Mouse (Mus musculus) B cell, adult 2 months (primary cell): ENCODE data around the gene Hnrnph1.

Experiments used
- DNase-seq, 2 experiments: peaks; one replicate each; pipeline ENCODE4 v3.0.0; 2022

Gene Hnrnph1

DNA sequence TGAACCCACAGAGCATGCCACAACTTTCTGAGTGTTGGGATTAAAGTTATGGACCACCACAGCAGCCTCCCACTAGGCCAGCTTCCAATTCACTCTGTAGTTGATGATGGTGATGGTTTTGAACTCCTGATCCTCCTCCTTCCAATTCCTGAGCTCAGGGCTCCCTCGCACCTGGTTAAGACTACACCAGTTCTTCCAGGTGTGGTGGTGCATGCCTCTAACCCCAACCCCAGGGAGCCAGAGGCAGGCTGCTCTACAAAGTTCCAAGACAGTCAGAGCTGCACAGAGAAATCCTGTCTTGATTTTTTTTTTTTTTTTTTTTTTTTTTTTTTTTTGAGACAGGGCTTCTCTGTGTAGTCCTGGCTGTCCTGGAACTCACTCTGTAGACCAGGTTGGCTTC lies 3.2 kb upstream of the Hnrnph1 start:
- DNase-seq, result no peak

- DNase-seq, result no peak
Measured at GRCm38 (mm10) chr11:50374286-50375015, 2.3 kb upstream of the Hnrnph1 start.

- no peak for DNase-seq
Measured at GRCm38 (mm10) chr11:50375421-50375820, 1.4 kb upstream of the Hnrnph1 start.

GRCm38 (mm10) chr11:50376156-50376790 lies 517 bp upstream of the Hnrnph1 start:
- DNase-seq, result no peak

GRCm38 (mm10) chr11:50377892-50378684 lies 1.3 kb downstream of the Hnrnph1 start:
- peak; percentile 93 to 94 for DNase-seq

- DNase-seq, result no peak
Measured at GRCm38 (mm10) chr11:50379023-50379752, 2.4 kb downstream of the Hnrnph1 start.

DNA sequence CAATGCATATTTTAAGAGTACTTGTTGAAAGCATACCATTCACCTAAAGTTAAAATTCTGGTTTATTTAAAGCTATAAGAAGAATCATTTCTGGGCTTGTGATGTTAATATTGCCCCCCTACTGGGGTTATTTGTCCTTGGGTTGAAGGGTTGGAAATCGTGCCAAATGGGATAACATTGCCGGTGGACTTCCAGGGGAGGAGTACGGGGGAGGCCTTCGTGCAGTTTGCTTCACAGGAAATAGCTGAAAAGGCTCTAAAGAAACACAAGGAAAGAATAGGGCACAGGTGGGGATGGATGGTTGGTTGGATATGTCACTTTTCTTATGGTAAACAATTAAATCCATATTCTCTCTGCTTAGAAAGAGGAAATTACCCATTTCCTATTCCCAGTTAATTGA lies 4.5 kb downstream of the Hnrnph1 start:
- no peak for DNase-seq

DNA sequence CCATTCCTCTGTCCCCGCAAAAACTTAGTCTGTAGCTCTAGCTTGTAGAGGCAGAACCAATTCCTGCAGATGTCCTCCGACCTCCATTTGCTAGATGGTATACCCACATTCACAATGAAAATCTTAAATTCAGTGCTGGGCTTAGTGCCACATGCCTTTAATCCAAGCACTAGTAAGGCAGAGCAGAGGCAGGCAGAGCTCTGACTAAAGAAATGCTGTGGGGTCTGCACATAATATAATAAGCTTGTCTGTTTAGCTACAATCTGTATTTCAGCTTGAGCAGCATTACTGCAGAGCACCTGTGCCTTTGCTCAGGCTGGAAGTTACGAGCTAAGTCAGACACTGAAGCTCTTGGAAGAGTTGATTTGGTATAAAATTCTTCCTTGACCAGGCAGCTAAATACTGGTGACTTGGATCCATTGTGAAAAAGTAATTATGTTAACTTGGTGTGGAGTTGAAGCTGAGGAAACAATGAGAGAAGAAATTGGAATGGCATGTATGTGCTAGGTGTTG lies 10.4 kb downstream of the Hnrnph1 start:
- DNase-seq, result no peak

GRCm38 (mm10) chr11:50387697-50388096 lies 10.9 kb downstream of the Hnrnph1 start:
- no peak for DNase-seq

GRCm38 (mm10) chr11:50388217-50388929 lies 11.6 kb downstream of the Hnrnph1 start:
- DNase-seq, result no peak

GRCm38 (mm10) chr11:50389011-50389410 lies 12.2 kb downstream of the Hnrnph1 start:
- no peak for DNase-seq

GRCm38 (mm10) chr11:50389616-50390015 lies 12.8 kb downstream of the Hnrnph1 start:
- DNase-seq, result no peak

DNA sequence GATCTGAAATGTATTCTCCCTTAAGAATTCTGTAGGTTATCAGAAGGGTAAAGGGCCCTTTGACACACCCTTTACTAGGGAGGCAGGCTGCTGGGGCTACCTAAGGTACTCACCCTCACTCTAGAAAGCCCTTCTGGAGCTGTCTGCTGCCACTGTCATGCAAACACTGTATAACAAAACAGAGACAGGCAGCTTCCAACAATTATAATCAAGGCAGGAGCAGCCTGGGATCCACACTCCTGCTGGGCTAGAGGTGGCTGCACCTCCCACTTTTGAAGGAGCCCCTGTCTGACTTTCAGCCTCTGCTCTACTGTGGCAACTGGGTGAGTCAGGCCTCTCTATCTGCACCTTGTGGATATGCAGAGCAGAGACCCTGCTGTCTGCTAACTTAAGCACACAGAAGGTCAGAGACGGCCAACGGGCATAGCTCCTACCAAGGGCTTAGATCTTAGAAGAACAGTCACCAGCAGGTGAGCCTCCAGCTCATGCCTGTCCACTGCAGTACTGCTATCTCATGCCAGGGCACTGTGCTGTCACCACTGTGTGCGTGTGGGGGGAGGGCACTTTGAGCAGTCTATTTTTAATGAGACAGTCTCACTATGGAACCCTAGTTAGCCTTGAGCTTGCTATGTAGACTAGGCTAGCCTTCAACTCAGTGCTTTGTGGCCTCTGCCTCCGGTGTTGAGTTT lies 14.6 kb downstream of the Hnrnph1 start:
- DNase-seq, result no peak

DNA sequence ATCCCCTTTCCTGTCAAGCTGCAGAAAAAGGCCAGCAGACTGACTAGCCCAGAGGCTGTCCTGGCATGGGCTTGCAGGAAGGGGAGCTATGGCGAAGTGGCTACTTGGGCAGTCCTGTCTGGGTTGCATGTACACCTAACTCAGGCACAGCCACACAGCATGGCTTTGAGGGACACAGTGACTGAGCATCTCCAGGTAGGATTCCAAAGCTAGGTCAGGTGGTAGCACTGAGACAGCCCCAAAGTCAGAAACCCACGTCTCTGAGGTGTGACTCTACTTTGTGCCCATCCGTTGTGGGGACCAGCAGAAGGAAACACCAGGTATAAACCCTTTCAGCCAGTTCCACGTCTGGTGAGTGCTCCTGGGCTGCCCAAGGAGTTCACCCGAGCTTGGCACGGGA lies 16.5 kb downstream of the Hnrnph1 start:
- DNase-seq, result no peak

DNA sequence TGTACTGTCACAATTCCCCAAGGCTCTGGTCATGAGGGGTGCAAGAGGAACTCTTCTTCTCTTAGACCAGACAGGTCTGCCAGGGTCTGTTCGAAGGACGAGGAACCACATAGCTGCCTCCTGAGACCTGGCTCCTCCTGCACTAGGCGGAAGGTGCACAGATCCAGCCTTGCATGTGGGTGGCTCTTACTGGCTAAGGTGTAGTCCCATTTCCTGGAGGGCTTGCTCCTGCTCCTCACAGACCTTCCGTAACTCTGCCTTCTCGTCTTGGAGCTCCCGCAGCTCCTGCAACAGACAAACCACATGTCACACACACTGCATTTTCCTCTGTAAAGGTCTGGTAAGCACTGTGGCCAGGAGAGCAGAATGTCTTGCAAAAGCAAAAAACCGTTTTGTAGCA lies 17.9 kb downstream of the Hnrnph1 start:
- no peak for DNase-seq

GRCm38 (mm10) chr11:50396766-50397307 lies 20.0 kb downstream of the Hnrnph1 start:
- no peak for DNase-seq

DNA sequence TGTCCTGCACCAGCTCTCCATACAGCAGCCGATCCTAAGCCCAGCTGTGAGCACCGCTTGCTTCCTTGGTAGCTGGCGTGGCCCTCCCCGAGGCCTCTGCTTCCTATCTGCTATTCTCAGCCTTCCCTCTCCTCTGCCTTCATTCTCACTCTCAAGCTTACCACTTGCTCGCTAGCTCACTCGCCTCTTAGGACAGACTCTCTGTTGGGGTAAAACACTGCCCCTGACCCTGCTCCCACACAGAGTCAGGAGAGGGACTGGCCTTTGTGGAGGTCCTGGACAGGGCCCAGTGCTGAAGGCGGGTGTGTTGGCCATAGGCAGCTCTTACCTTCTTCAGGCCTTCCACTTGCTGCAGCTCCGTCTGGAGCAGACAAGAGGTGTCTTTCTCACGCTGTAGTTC lies 20.5 kb downstream of the Hnrnph1 start:
- DNase-seq, result no peak

GRCm38 (mm10) chr11:50398803-50399202 lies 22.0 kb downstream of the Hnrnph1 start:
- no peak for DNase-seq

GRCm38 (mm10) chr11:50402481-50402880 lies 25.7 kb downstream of the Hnrnph1 start:
- no peak for DNase-seq

DNA sequence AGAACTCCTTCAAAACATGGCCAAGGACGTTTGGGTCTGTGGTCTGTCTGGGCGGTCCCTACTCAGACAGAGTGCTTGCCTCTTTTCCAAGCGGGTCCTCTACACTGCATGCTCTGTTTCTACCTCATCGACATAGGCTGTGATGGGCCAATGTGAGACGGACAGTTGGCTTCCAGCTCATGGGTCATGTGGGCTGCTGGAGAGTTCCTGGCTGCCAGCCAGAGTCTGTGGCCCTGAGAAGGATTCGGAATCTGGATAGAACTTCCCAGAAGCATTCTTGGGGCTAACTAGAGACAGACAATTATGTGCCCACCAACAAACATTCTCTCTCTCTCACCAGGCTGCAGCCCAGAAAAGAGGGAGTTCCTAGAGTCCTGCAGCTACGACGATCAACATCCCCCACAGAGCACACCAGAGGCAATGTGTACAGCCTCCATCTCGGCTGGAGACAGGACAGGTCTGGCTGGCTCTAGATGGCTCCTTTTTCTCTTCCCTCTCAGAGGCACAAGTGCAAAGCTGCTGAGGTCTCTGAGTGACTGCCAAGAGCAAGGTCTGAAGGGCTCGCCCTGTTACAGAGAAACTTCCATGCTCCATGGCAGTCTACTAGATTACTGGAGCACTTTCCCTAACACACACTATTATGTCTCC lies 26.7 kb downstream of the Hnrnph1 start:
- no peak for DNase-seq

DNA sequence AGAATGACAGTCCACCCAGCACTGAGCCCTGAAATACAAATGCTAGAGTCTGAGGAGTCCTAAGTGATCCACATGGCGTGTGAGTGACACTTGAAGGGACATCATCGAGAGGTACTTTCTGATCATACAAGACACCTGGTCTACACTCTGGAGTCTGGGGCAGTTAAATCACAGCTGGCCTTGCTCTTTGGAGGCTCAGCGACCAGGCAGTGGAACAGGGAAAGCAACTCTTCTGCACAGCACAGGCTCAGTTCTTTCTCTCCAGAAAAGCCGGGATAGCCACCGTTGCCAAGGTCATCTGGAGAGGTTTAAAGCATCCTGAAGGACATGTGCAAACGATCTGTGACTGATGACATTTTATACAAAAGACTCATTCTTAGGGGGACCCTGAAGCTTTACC lies 30.4 kb downstream of the Hnrnph1 start:
- DNase-seq, result no peak
